Mouse (Mus musculus) liver, embryonic 14.5 days (tissue): ENCODE measurements around the gene Gm20671.

Source experiments
- CTCF ChIP-seq: IDR thresholded peaks from 2 replicates; pipeline ENCODE4 v1.5.1; 2016; ENCODE audit warnings: antibody characterized with exemption, low read depth, control low read depth
- EP300 ChIP-seq: IDR thresholded peaks from 2 replicates; pipeline ENCODE4 v1.6.1; 2016; ENCODE audit warnings: antibody characterized with exemption, low read depth

- no peak for TF ChIP-seq CTCF
- TF ChIP-seq EP300: no peak
These were observed 59.9 kb downstream of the Gm20671 start for GRCm38 (mm10) chr5:32767004-32767403.
